Mouse (Mus musculus): ENCODE measurements around the gene Gm13305.
"Not testable (repeated sequence)": the region's sequence is repeated elsewhere in the genome, so short reads cannot be mapped to it uniquely, and the experiment has no call there.

Gene Gm13305

GRCm38 (mm10) chr4:42168503-42168902, at the start of gene Gm13305:
Gene Gm13305 (minus strand): TSS chr4:42168603.
- DNase-seq (ENCODE audit: low spot score in 2 of 2), result not testable (repeated sequence)

DNA sequence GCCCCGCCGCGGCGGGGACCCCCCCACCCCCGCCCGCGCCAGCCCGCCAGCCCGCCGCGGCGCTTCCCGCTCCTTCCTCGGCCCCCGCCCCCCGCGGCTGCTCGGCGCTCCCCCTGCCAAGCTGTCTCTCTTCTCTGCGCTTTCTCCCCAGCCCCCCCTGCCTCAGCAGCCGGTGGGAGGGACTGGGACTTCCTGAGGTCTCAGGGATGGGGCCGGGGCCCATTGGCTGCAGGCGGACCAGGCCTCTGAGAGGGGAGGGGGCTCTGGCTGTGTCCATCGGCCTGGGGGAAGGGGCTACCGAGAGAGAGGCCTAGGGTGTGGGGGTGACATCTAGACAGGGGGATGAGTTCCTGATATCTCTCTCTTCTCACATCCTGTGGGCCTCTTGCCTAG, 16.6 kb upstream of the Gm13305 start:
- DNase-seq (ENCODE audit: low spot score in 2 of 2), result not testable (repeated sequence)

- DNase-seq (ENCODE audit: low spot score in 2 of 2), result not testable (repeated sequence)
Measured at GRCm38 (mm10) chr4:42184324-42184979, 16.0 kb upstream of the Gm13305 start.

GRCm38 (mm10) chr4:42183234-42184197, 15.1 kb upstream of the Gm13305 start:
- DNase-seq (ENCODE audit: low spot score in 2 of 2), result not testable (repeated sequence)

- not testable (repeated sequence) for DNase-seq (ENCODE audit: low spot score in 2 of 2)
Measured at GRCm38 (mm10) chr4:42178243-42178642, 9.8 kb upstream of the Gm13305 start.

DNA sequence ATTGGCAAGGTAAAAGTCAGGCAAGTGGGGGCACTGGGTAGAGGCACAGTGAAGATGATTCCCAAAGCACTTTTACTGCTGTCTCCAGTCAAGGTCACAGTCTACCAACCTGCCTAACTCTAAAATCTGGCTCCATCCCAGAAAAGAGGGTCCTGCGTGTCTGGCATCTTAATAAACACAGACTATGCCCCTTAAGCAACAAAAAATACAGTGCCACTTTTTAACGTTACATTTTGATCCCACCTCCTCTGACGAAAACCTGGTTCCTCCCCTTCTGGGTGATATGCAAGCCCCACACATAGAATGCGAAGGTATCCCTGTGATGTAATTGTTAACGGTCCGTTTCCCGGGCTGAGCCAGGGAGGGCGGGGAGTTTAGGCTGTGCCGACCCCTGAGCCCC, 15.3 kb downstream of the Gm13305 start, which contains the start of gene Gm13306:
Gene Gm13306 (plus strand): TSS at position 301 of the 400 bp plus-strand sequence.
- DNase-seq (ENCODE audit: low spot score in 2 of 2), result not testable (repeated sequence)

GRCm38 (mm10) chr4:42114517-42114916, 53.9 kb downstream of the Gm13305 start, which contains the start of gene Gm13304:
Gene Gm13304 (plus strand): TSS chr4:42114817.
- not testable (repeated sequence) for DNase-seq (ENCODE audit: low spot score in 2 of 2)
